Mouse (Mus musculus) splenic B cell, adult 2 months (primary cell): ENCODE measurements around the gene Ppp1r3c.

Source experiments
- DNase-seq: peaks from one replicate; pipeline ENCODE4 v3.0.0-alpha.2; 2011; ENCODE audit warnings: low read depth, low spot score
- H3K27me3 ChIP-seq: 2 replicates; pipeline ENCODE4 v1.6.1; 2012; ENCODE audit warnings: mild to moderate bottlenecking, low read length, moderate library complexity, mixed read lengths; ENCODE audit not compliant: control insufficient read depth, poor library complexity, insufficient read depth, severe bottlenecking
- H3K36me3 ChIP-seq: 2 replicates; pipeline ENCODE4 v1.6.1; 2012; ENCODE audit warnings: mild to moderate bottlenecking, low read length, moderate library complexity, mixed read lengths; ENCODE audit not compliant: control insufficient read depth, poor library complexity, insufficient read depth, severe bottlenecking

Gene Ppp1r3c

DNA sequence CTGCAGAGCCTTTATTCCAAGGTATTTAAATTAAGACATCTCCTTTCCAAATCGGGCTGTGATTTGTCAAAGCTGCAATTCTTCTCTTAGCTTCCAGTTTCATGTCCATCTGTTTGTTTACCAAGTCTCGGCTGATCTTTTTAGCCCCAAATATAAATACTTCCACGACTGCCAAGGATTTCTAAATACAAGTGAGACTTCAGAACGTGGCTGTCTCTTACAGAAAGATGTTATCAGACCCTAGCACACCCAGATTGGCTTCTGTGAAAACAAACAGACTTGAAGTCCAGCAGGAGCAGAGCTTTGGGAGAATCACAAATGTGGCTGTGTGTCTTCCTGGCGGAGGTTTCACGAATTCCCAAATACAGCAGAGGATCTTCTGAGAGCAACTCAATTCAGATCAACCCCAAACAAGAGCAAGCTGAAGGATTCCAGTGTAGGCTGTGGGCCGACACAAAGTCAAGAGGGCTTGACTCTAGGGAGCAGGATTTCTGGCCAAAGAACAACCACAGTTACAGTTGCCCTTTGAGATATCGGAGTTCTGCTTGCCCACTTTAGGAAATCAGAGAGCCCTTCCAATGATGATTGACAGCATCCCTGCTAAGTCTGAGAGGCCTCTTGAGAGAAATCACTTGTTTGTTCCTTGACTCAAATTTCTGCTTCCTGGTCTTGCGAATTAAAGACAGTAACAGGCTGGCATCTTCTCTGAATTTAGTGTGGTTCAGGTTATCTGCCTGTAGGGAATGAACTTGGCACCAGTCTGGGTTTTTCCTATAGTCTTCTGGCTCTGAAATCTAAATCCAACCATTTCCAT is 34.4 kb downstream of the Ppp1r3c start:
- H3K36me3 ChIP-seq = no peaks in the 10 kb centered on the region
- no peaks in the 10 kb centered on the region for H3K27me3 ChIP-seq
- no peak for DNase-seq

DNA sequence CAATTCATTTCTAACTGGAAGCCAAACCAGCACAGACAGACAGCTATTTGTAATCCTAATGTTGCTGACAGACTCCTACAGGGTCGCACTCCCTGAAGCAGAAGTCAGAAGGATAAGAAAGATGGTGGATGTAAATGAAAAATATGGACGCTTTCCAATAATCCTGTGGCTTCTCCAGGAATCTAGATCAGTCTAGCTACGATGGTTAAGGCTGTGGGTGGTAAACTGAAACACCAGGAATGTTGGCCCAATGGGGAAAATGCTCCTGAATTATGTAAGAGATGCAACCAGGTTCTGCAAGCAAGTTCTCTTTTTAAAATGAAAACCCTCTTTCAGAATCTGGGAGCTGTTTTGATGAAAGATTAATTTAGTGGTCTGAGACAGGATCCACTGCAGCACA is 35.1 kb downstream of the Ppp1r3c start:
- DNase-seq = no peak
- Histone ChIP-seq H3K27me3 (no peaks in the 10 kb centered on the region), H3K36me3 (no peaks in the 10 kb centered on the region)

DNA sequence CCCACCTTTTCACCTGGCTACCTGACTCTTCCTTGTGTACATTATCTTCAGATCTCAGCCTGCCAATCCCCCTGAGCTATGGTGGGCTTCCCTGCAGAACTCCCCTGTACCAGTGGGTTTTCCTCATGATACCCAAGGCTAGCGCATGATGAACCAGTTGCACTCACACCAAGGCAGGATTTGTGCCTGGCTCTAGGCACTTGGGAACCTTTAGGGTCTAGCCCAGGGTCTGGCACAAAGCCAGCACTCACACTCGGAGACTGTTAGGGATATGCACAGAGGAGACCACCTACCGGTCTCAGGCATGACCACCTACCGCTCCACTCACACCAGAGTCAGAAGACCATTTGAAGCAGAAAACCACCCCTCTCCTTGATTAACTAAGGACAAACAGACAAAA is 35.5 kb downstream of the Ppp1r3c start:
- no peak for DNase-seq
- Histone ChIP-seq H3K27me3 (no peaks in the 10 kb centered on the region), H3K36me3 (no peaks in the 10 kb centered on the region)

DNA sequence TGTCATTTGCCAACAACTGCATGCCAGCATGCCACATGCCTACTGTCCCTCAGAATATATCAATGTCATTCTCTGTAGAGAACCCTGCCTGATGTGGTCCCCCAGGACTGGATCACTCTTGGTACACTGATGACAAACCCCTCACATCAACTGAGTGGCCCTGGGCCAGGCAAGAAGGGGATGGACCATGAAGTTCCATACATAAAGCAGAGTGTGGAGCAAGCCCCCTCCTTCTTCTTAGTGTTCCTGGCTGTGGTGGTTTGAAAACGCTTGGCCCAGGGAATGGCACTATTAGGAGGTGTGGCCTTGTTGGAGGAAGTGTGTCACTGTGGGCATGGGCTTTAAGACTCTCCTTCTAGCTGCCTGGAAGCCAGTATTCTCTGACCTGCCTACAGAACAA is 37.3 kb downstream of the Ppp1r3c start:
- no peak for DNase-seq
- Histone ChIP-seq H3K27me3 (no peaks in the 10 kb centered on the region), H3K36me3 (no peaks in the 10 kb centered on the region)

DNA sequence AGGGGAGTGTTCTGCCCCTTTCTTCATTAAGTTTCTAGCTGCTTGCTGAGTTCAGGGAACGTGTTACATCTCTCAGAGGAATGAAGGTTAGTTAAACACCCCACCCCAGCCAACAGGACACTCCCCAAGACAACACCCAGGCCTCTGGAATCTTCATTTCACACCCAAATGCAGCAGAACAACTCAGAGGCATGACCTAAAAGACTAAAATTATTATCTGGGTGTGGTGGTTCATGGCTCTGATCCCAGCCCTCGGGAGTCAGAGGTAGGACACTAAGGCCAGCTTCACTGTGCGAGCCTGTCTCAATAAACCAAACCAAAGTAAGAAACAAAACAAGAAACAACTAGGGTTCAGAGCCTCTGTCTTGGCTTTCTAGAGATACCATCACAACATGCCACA is 38.3 kb downstream of the Ppp1r3c start:
- Histone ChIP-seq H3K36me3 (no peaks in the 10 kb centered on the region), H3K27me3 (no peaks in the 10 kb centered on the region)
- no peak for DNase-seq

DNA sequence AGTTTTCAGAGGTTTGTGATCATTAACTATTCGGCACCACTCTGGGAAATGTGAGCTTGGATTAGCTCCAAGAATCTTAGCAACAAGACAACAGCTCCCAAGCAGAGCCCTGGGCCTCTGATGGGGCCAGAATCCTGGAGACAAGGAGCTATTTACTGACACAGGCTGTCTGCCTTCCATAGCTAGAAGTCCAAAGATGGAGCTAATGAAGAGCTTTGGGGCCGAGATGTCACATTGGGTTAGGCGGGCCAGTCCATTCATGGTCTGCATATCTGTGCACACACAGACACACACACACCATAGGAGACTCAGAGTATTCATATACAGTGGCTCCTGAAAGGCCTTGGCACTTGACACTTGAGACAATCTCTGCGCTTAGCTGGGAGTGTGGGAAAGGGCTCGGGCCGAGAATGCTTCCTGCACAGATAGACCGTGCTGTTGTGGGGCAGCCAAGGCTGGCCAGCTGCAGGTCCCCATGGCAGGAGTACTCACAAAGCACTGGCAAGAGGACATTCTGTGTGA is 39.8 kb downstream of the Ppp1r3c start:
- Histone ChIP-seq H3K27me3 (no peaks in the 10 kb centered on the region), H3K36me3 (no peaks in the 10 kb centered on the region)
- DNase-seq = no peak

DNA sequence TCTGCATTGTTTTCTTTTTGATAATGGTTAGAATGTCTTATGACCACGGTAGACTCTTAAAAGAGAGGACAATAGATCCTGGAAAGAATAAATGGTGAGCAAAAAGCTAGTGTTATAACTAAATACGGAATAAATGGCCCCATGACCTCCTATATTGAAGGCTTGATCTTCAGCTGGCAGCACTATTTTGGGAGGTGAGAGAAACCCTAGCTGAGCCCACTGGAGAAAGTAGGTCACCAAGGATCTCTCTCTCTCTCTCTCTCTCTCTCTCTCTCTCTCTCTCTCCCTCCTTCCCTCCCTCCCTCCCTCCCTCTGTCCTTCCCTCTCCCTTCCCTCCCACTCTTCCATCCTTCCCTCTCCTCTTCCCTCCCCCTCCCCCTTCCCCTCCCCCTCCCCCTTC is 42.9 kb downstream of the Ppp1r3c start:
- H3K27me3 ChIP-seq = no peaks in the 10 kb centered on the region
- DNase-seq = no peak
- no peaks in the 10 kb centered on the region for H3K36me3 ChIP-seq

DNA sequence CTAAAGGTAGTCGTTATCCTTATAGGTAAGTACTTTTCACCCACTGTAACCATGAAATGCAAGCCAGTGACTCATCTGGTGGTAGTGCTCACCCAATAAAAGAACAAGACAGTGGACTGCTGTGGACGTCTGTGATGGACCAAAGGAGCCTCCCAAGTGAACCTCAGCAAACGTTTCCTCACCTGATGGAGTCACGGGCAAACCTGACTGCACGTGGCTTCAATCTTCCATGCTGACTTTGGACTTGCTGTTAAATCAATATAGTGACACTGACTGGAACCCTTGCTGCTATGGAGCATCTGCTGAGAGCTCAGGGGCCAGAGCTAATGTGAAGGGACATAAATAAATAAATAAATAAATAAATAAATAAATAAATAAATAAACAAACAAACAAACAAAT is 44.5 kb downstream of the Ppp1r3c start:
- no peaks in the 10 kb centered on the region for H3K27me3 ChIP-seq
- DNase-seq = no peak
- H3K36me3 ChIP-seq = no peaks in the 10 kb centered on the region

DNA sequence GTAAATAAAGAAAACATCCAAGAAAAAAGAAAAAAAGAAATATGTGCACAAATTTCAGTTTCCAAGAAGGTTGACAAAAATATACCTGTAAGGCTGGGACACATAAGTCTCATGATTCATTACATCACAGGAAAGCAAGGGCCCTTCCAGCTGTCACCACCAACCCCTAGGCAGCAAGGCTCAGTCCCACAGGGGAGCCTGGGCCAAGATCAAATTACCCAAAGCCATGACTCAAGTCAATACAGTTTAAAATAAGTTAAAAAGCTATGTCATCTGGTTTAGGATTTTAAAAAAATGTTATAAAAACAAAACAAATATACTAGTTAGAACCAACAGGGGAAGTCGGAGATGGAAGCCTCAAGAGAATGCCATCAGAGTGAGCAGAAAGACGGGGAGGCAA is 45.2 kb downstream of the Ppp1r3c start:
- Histone ChIP-seq H3K36me3 (no peaks in the 10 kb centered on the region), H3K27me3 (no peaks in the 10 kb centered on the region)
- no peak for DNase-seq

DNA sequence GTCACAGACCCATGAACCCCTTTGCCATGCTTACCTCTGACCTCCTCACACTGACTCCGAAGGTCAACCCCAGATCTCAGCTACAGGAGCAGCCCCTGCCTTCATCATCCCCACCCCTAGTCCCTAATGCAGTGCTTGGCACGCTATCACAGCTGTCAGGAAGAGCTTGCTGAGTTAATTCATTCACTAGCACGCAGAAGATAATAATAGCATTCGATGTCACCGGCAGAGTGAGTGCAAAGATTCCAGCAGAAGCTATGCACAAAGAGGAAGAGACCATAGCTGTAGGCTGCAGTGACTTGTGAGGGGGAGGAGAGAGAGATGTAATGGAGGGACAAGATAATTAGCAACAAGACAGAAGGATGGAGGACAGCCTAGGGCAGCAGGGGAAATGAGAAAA is 47.2 kb downstream of the Ppp1r3c start:
- no peak for DNase-seq
- H3K36me3 ChIP-seq = no peaks in the 10 kb centered on the region
- no peaks in the 10 kb centered on the region for H3K27me3 ChIP-seq

DNA sequence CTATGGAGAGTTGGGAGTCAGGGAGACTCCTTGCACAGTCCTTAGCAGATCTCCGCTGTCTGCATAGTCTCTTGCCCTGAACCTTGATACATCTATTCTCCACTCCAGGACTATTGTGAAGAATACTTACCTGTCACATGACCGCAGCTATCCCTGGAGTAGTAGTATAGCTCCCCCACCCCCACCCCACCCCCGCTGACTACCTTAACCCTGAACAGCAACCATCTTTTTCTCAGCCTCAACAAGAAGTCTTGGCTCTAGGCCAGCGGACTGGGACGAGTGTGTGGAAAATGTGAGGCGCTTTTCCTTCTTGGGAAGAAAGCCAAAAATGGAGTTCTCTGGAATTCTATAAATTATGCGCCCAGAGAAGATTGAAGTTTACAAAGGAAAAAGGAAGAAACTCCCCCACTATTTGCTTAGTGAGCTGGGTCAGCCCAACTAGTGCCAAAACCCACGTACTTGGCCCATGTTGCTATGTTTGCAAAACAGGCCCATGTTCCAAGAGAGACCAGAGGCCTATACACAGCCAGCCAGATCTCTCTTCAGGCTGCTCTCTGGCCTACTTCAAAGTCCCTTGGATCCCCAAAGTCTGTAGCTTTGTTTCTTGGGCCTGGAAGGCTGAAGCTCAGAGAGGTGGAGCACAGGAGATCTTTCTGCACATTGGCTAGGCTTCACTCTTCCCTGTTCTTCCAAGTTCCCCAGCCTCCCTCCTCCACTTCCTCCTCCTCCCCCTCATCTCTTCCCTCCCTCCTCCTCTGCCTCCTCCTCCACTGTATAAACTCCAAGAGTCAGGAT is 48.4 kb downstream of the Ppp1r3c start:
- no peak for DNase-seq
- H3K36me3 ChIP-seq = no peaks in the 10 kb centered on the region
- no peaks in the 10 kb centered on the region for H3K27me3 ChIP-seq

DNA sequence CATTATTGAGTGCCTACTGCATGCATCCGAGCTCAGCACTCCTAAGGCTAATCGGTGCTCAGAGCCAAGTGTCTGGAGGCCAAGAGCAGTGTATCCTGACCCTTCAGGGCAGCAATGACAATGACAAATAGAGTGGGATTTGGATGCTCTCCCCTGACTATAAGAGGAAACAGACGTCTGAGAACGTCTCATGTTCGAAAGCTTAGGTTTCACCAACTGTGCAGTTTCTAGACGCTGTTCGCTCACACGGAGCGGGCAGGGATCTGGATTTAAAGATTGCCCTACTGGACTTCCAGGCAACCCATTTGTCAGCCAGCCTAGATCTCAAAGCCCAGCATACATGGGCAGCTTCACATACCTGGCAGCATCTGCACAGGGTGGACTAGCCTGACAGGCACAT is 49.4 kb downstream of the Ppp1r3c start:
- no peak for DNase-seq
- no peaks in the 10 kb centered on the region for H3K27me3 ChIP-seq

DNA sequence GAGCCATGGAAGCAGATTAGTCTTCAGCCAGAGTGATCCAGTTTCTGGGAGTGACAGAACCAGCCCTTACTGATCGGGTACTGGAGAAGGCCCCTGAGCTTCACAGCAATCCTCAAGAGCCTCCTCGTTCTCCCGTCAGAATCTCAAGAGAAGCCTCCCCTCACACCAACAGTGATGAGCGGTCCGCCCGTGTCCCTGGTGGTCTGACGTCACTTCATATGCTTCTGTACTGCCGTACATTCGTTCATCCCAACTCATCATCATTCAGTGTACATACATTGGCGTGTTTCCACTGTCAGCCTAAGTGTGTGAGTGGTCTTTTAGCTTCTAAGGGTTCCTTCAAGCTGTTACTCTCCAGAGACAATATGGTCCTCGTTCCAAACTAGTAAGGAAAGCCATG is 50.4 kb downstream of the Ppp1r3c start:
- H3K36me3 ChIP-seq = no peaks in the 10 kb centered on the region
- DNase-seq = no peak

More for the DNA sequence above, 49.4 kb downstream of the Ppp1r3c start:
- H3K36me3 ChIP-seq = no peaks in the 10 kb centered on the region

DNA sequence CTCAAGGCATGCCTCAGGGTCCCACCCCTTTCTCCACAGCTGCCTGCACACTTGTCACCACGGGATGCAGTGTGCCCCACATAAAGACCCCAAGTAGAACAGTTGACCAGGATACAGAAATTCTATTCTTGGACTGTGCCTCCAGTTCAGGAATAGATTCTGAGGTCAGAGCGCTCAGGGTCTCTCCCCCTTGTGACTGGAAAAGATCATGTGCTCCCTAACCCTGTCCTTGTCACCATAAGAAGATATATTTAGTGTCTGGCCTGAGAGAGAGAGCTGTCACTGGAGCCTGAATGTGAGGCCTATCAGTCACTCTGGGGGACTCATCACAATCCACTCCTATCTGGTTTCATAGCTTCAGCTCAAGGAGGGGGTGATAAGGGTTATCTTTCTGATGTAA is 53.9 kb downstream of the Ppp1r3c start:
- no peaks in the 10 kb centered on the region; the same call in 1 of the 2 replicates for H3K27me3 ChIP-seq
- no peaks in the 10 kb centered on the region for H3K36me3 ChIP-seq
- no peak for DNase-seq

More for the DNA sequence above, 50.4 kb downstream of the Ppp1r3c start:
- no peaks in the 10 kb centered on the region; the same call in 1 of the 2 replicates for H3K27me3 ChIP-seq
